Mouse (Mus musculus) CH12.LX (cell line): ENCODE results near the gene Olfr657. TPM values are rescaled to one million over a fixed set of nuclear protein-coding genes. Genes with fewer than 3 reads are reported as not detected.

Source experiments
- DNase-seq: peaks from one replicate; pipeline ENCODE4 v3.0.0-alpha.2; 2013; ENCODE audit errors: extremely low read depth
- H3K27ac ChIP-seq: 2 replicates; pipeline ENCODE4 v1.5.1; 2012; ENCODE audit warnings: low read depth, mild to moderate bottlenecking, control low read depth, moderate library complexity; ENCODE audit not compliant: insufficient read depth
- H3K27me3 ChIP-seq: replicated peaks from 2 replicates; pipeline ENCODE3; 2012; ENCODE audit warnings: inconsistent platforms
- H3K36me3 ChIP-seq, 2 experiments: replicated peaks in 1 of 2; 2 replicates each; pipeline versions ENCODE3 to v1.6.1; 2012; ENCODE audit warnings: inconsistent platforms in 1 of 2, low read length in 1 of 2, mild to moderate bottlenecking in 1 of 2, mixed read lengths in 1 of 2, moderate library complexity in 1 of 2; ENCODE audit not compliant: control insufficient read depth in 1 of 2, insufficient read depth in 1 of 2
- H3K4me1 ChIP-seq, 2 experiments: 2 replicates each; pipeline ENCODE4 v1.6.1; 2012; ENCODE audit warnings: inconsistent platforms in 1 of 2, moderate library complexity in 1 of 2; ENCODE audit not compliant: insufficient read depth in 2 of 2, control insufficient read depth in 1 of 2
- H3K4me2 ChIP-seq: 2 replicates; pipeline ENCODE4 v1.6.1; 2012; ENCODE audit warnings: low read depth, mild to moderate bottlenecking, control low read depth; ENCODE audit not compliant: poor library complexity, insufficient read depth, severe bottlenecking
- H3K4me3 ChIP-seq, 3 experiments: fragments of 150-350 bp in 1 of 3; sonication (generic) in 1 of 3; replicated peaks in 1 of 3; 2 replicates each; pipeline versions ENCODE3 to v1.5.1; 2011 to 2012; ENCODE audit warnings: low read depth in 2 of 3, low read length in 2 of 3, mild to moderate bottlenecking in 2 of 3, moderate library complexity in 2 of 3, control low read depth in 1 of 3, improper control_type of control experiment in 1 of 3, inconsistent platforms in 1 of 3, mixed read lengths in 1 of 3; ENCODE audit not compliant: poor library complexity in 1 of 3
- H3K79me2 ChIP-seq: replicated peaks from 2 replicates; pipeline ENCODE4 v1.6.1; 2012; ENCODE audit warnings: mild to moderate bottlenecking, moderate library complexity; ENCODE audit not compliant: control insufficient read depth, poor library complexity, insufficient read depth, severe bottlenecking; ENCODE audit errors: extremely low read depth
- H3K9ac ChIP-seq: 2 replicates; pipeline ENCODE4 v1.6.1; 2012; ENCODE audit warnings: low read depth, mild to moderate bottlenecking, control low read depth, moderate library complexity; ENCODE audit not compliant: insufficient read depth
- H3K9me3 ChIP-seq: replicated peaks from 2 replicates; pipeline ENCODE3; 2012; ENCODE audit warnings: low read length, inconsistent platforms, mixed read lengths
- CHD1 ChIP-seq: IDR thresholded peaks from 2 replicates; pipeline ENCODE4 v1.6.1; 2012; ENCODE audit warnings: low read depth, low read length, improper control_type of control experiment, inconsistent platforms
- ELF1 ChIP-seq: IDR thresholded peaks from 2 replicates; pipeline ENCODE4 v1.6.1; 2014; ENCODE audit warnings: low read depth, mild to moderate bottlenecking, inconsistent platforms, low read length, improper control_type of control experiment
- IRF4 ChIP-seq: IDR thresholded peaks from 2 replicates; pipeline ENCODE4 v1.6.1; 2014; ENCODE audit warnings: low read depth, mild to moderate bottlenecking, inconsistent platforms, low read length, improper control_type of control experiment
- TBP ChIP-seq: conservative IDR thresholded peaks from 2 replicates; pipeline ENCODE4 v1.6.1; 2011; ENCODE audit warnings: low read depth, low read length, improper control_type of control experiment
- USF1 ChIP-seq: IDR thresholded peaks from 2 replicates; pipeline ENCODE4 v1.6.1; 2014; ENCODE audit warnings: low read depth, mild to moderate bottlenecking, inconsistent platforms, low read length, improper control_type of control experiment
- USF2 ChIP-seq: conservative IDR thresholded peaks from 2 replicates; pipeline ENCODE4 v1.6.1; 2011; ENCODE audit warnings: low read depth, low read length, improper control_type of control experiment
- ZNF384 ChIP-seq: IDR thresholded peaks from 2 replicates; pipeline ENCODE4 v1.6.1; 2012; ENCODE audit warnings: low read depth, low read length, improper control_type of control experiment, inconsistent platforms
- dilution Hi-C: fragments of 300-500 bp; cut with MboI; formaldehyde crosslinking; loops from 2 replicates; pipeline ENCODE4 v1.14.3; 2020; ENCODE audit warnings: low sequenced_read_pairs; ENCODE audit not compliant: extremely low pct_unique_long_range_greater_than_20kb, extremely low pct_ligation_motif_present
- in situ Hi-C: fragments of 300-500 bp; cut with MboI; formaldehyde crosslinking; loops from 3 replicates; pipeline ENCODE4 v1.14.3; 2019; ENCODE audit warnings: low sequenced_read_pairs, low pct_ligation_motif_present, low pct_unique_long_range_greater_than_20kb, mixed read lengths
- polyA plus RNA-seq: library from polyadenylated mRNA; unstranded; fragments of >175 nt; gene quantifications from 2 replicates; pipeline ENCODE4 v1.2.1, GENCODE M21; 2012; ENCODE audit warnings: low read depth; ENCODE audit not compliant: insufficient read length
- total RNA-seq, 2 experiments: library from RNA; depleted of rRNA; stranded (reverse); fragments of 300-350 nt in 1 of 2; fragments of >200 nt in 1 of 2; gene quantifications; 2 replicates each; pipeline ENCODE4 v1.2.3; 2012 to 2014

Olfr657 gene
- total and polyA plus RNA-seq, 3 experiments = not detected

GRCm38 (mm10) chr7:104686201-104686600 lies 61.6 kb downstream of the Olfr657 start, which contains the start of gene Olfr661:
Gene Olfr661 (plus strand): TSS chr7:104686501.
- Histone ChIP-seq H3K79me2 (no peaks in the 10 kb centered on the region), H3K9me3 (no peaks in the 10 kb centered on the region), H3K4me1 (no peaks in the 10 kb centered on the region), H3K36me3 (no peaks in the 10 kb centered on the region), H3K4me3 (no peak within 1 kb of the TSS), H3K4me2 (no peak within 1 kb of the TSS), H3K9ac (no peak within 1 kb of the TSS), H3K27me3 (no peaks in the 10 kb centered on the region), H3K27ac (no peak within 1 kb of the TSS)
- no peak for DNase-seq
- dilution Hi-C loops (no loop called here), in situ Hi-C loops (no loop called here)
- TF ChIP-seq USF1 (no peak), TBP (no peak), USF2 (no peak), CHD1 (no peak), ELF1 (no peak), ZNF384 (no peak), IRF4 (no peak)

Other genes starting within 250 kb of the Olfr657 start
- not detected in 2 replicates for gene Trim30c, start 224.0 kb upstream of the Olfr657 start, total RNA-seq (2012; rRNA removed)
- gene Trim30c, start 224.0 kb upstream of the Olfr657 start, total RNA-seq (2014; rRNA removed) = 0.12 TPM in 1 of 2 replicates, not detected in the other
- 0.18 TPM in 1 of 2 replicates, not detected in the other for gene Trim30c, start 224.0 kb upstream of the Olfr657 start, polyA plus RNA-seq
- 14.1 and 17.1 TPM in 2 replicates for gene Trim30a, start 159.6 kb upstream of the Olfr657 start, total RNA-seq (2012; rRNA removed)
- gene Trim30a, start 159.6 kb upstream of the Olfr657 start, total RNA-seq (2014; rRNA removed) = 41.6 and 48.3 TPM in 2 replicates
- 35.2 and 36.7 TPM in 2 replicates for gene Trim30a, start 159.6 kb upstream of the Olfr657 start, polyA plus RNA-seq
- 7.8 and 8.3 TPM in 2 replicates for gene Trim30d, start 116.9 kb upstream of the Olfr657 start, total RNA-seq (2012; rRNA removed)
- gene Trim30d, start 116.9 kb upstream of the Olfr657 start, total RNA-seq (2014; rRNA removed) = 17.3 and 20.0 TPM in 2 replicates
- 15.4 and 15.6 TPM in 2 replicates for gene Trim30d, start 116.9 kb upstream of the Olfr657 start, polyA plus RNA-seq
- gene Olfr651, start 74.7 kb upstream of the Olfr657 start, total RNA-seq (2012; rRNA removed) = not detected in 2 replicates
- gene Olfr651, start 74.7 kb upstream of the Olfr657 start, total RNA-seq (2014; rRNA removed) = not detected in 2 replicates
- gene Olfr651, start 74.7 kb upstream of the Olfr657 start, polyA plus RNA-seq = not detected in 2 replicates
- gene Olfr652, start 63.9 kb upstream of the Olfr657 start, total RNA-seq (2012; rRNA removed) = not detected in 2 replicates
- gene Olfr652, start 63.9 kb upstream of the Olfr657 start, total RNA-seq (2014; rRNA removed) = not detected in 2 replicates
- not detected in 2 replicates for gene Olfr652, start 63.9 kb upstream of the Olfr657 start, polyA plus RNA-seq
- gene Olfr653, start 47.5 kb upstream of the Olfr657 start, total RNA-seq (2012; rRNA removed) = not detected in 2 replicates
- not detected in 2 replicates for gene Olfr653, start 47.5 kb upstream of the Olfr657 start, total RNA-seq (2014; rRNA removed)
- not detected in 2 replicates for gene Olfr653, start 47.5 kb upstream of the Olfr657 start, polyA plus RNA-seq
- not detected in 2 replicates for gene Olfr654, start 37.8 kb upstream of the Olfr657 start, total RNA-seq (2012; rRNA removed)
- not detected in 2 replicates for gene Olfr654, start 37.8 kb upstream of the Olfr657 start, total RNA-seq (2014; rRNA removed)
- not detected in 2 replicates for gene Olfr654, start 37.8 kb upstream of the Olfr657 start, polyA plus RNA-seq
- not detected in 2 replicates for gene Olfr655, start 23.0 kb upstream of the Olfr657 start, total RNA-seq (2012; rRNA removed)
- not detected in 2 replicates for gene Olfr655, start 23.0 kb upstream of the Olfr657 start, total RNA-seq (2014; rRNA removed)
- gene Olfr655, start 23.0 kb upstream of the Olfr657 start, polyA plus RNA-seq = 0.76 and 0.80 TPM in 2 replicates
- not detected in 2 replicates for gene Olfr656, start 10.8 kb upstream of the Olfr657 start, total RNA-seq (2012; rRNA removed)
- gene Olfr656, start 10.8 kb upstream of the Olfr657 start, total RNA-seq (2014; rRNA removed) = not detected in 2 replicates
- gene Olfr656, start 10.8 kb upstream of the Olfr657 start, polyA plus RNA-seq = not detected in 2 replicates
- not detected in 2 replicates for gene Olfr658, start 22.5 kb downstream of the Olfr657 start, total RNA-seq (2012; rRNA removed)
- not detected in 2 replicates for gene Olfr658, start 22.5 kb downstream of the Olfr657 start, total RNA-seq (2014; rRNA removed)
- not detected in 2 replicates for gene Olfr658, start 22.5 kb downstream of the Olfr657 start, polyA plus RNA-seq
- not detected in 2 replicates for gene Olfr659, start 42.0 kb downstream of the Olfr657 start, total RNA-seq (2012; rRNA removed)
- gene Olfr659, start 42.0 kb downstream of the Olfr657 start, total RNA-seq (2014; rRNA removed) = not detected in 2 replicates
- gene Olfr659, start 42.0 kb downstream of the Olfr657 start, polyA plus RNA-seq = not detected in 2 replicates
- not detected in 2 replicates for gene Olfr661, start 61.7 kb downstream of the Olfr657 start, total RNA-seq (2012; rRNA removed)
- gene Olfr661, start 61.7 kb downstream of the Olfr657 start, total RNA-seq (2014; rRNA removed) = not detected in 2 replicates
- not detected in 2 replicates for gene Olfr661, start 61.7 kb downstream of the Olfr657 start, polyA plus RNA-seq
- 0.08 TPM in 1 of 2 replicates, not detected in the other for gene Usp17le, start 152.7 kb downstream of the Olfr657 start, total RNA-seq (2012; rRNA removed)
- gene Usp17le, start 152.7 kb downstream of the Olfr657 start, total RNA-seq (2014; rRNA removed) = not detected in 2 replicates
- gene Usp17le, start 152.7 kb downstream of the Olfr657 start, polyA plus RNA-seq = not detected in 2 replicates
- not detected in 2 replicates for gene Usp17lb, start 217.8 kb downstream of the Olfr657 start, total RNA-seq (2012; rRNA removed)
- gene Usp17lb, start 217.8 kb downstream of the Olfr657 start, total RNA-seq (2014; rRNA removed) = not detected in 2 replicates
- not detected in 2 replicates for gene Usp17lb, start 217.8 kb downstream of the Olfr657 start, polyA plus RNA-seq
- 0.13 and 0.17 TPM in 2 replicates for gene Usp17la, start 232.2 kb downstream of the Olfr657 start, total RNA-seq (2012; rRNA removed)
- gene Usp17la, start 232.2 kb downstream of the Olfr657 start, total RNA-seq (2014; rRNA removed) = not detected in 2 replicates
- gene Usp17la, start 232.2 kb downstream of the Olfr657 start, polyA plus RNA-seq = 0.10 and 0.11 TPM in 2 replicates